20 mouse cellular contexts compared by ENCODE assay signal in the genomic region with DNA sequence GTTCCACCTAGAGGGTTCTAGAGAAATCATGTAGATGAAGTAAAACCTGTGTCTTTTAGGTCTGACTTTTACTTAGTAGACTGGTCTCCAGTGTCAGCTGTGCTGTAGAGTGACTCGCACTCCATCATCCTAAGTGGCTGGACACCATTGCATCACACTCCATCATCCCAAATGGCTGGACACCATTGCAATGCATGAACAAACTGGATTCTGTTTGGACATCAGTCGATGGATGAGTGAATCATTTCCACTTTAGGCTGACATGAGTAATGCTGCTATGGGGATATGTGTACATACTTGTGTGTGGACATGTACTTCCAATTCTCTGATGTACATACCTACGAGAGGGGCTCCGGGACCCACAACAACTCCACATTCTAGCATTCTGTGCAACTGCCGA.
DNase-seq lines count a peak whose midpoint lies in the region; ATAC-seq and TF ChIP-seq lines count a peak whose summit lies in the region.
"Had no signal": no experiment of that assay in that cellular context is flagged by ENCODE, and none has a peak within 500 bp of the region (broad histone marks: within the 10 kb centered on the region; RNA-seq: fewer than 3 reads in every experiment).

No protein-coding gene starts in this region.

- no peak for TF ChIP-seq POLR2A in limb, embryonic 14.5 days (IDR thresholded peaks at IDR 0.05; ENCODE audit: borderline replicate concordance, extremely low read depth, insufficient read depth, insufficient read length)

- H3K4me3 ChIP-seq in limb, embryonic 14.5 days (replicated peaks; ENCODE audit: low read length) = no peak overlapping the region
- no peak overlapping the region for H3K4me3 ChIP-seq in limb, embryonic 10.5 days
- peak overlapping the region; percentile 17 for H3K4me3 ChIP-seq in megakaryocyte, embryonic 14.5 days (replicated peaks)
- H3K4me3 ChIP-seq: embryonic facial prominence, embryonic 13.5 days; forebrain, embryonic 13.5 days; hindbrain, embryonic 13.5 days had no signal

- H3K27me3 ChIP-seq in limb, embryonic 14.5 days (ENCODE audit: control insufficient read depth, insufficient read depth, low read length) = no peaks in the 10 kb centered on the region
- no peaks in the 10 kb centered on the region for H3K27me3 ChIP-seq in limb, embryonic 10.5 days (ENCODE audit: low read depth, poor library complexity, severe bottlenecking)
- no peaks in the 10 kb centered on the region for H3K27me3 ChIP-seq in megakaryocyte, embryonic 14.5 days (replicated peaks)
- H3K27me3 ChIP-seq: CH12.LX; embryonic facial prominence, embryonic 13.5 days; forebrain, embryonic 13.5 days; hindbrain, embryonic 13.5 days had no signal

- H3K4me2 ChIP-seq in limb, embryonic 14.5 days (replicated peaks; ENCODE audit: low read depth, low read length, severe bottlenecking) = no peak overlapping the region
- H3K4me2 ChIP-seq: embryonic facial prominence, embryonic 13.5 days; forebrain, embryonic 13.5 days; hindbrain, embryonic 13.5 days had no signal

- WGBS in limb, embryonic 14.5 days = 83% methylated on average over 5 of the region's 5 CpGs
- 91% methylated on average over 5 of the region's 5 CpGs for WGBS in limb, embryonic 10.5 days

- H3K4me1 ChIP-seq in limb, embryonic 14.5 days (ENCODE audit: control insufficient read depth, insufficient read depth, low read length) = no peaks in the 10 kb centered on the region
- no peaks in the 10 kb centered on the region for H3K4me1 ChIP-seq in limb, embryonic 10.5 days
- no peaks in the 10 kb centered on the region for H3K4me1 ChIP-seq in megakaryocyte, embryonic 14.5 days
- H3K4me1 ChIP-seq: forebrain, embryonic 13.5 days; hindbrain, embryonic 13.5 days had no signal

- 0 out of 2 replicates have a peak, but pooled peaks cover 3% of the 10 kb centered on the region for H3K9me3 ChIP-seq in limb, embryonic 14.5 days (ENCODE audit: control insufficient read depth, low read length)
- H3K9me3 ChIP-seq in limb, embryonic 10.5 days (replicated peaks) = no peaks in the 10 kb centered on the region
- H3K9me3 ChIP-seq in megakaryocyte, embryonic 14.5 days = 0 out of 2 replicates have a peak, but pooled peaks cover 3% of the 10 kb centered on the region
- H3K9me3 ChIP-seq: embryonic facial prominence, embryonic 13.5 days; forebrain, embryonic 13.5 days had no signal

- H3K9ac ChIP-seq in limb, embryonic 14.5 days (ENCODE audit: low read depth, low read length, severe bottlenecking) = no peak overlapping the region
- H3K9ac ChIP-seq: embryonic facial prominence, embryonic 13.5 days; forebrain, embryonic 13.5 days; forebrain, postnatal 0 days; hindbrain, embryonic 13.5 days had no signal

- DNase-seq in limb, embryonic 14.5 days (ENCODE audit: low spot score) = no peak
- DNase-seq in limb, embryonic 10.5 days (ENCODE audit: low spot score) = no peak
- DNase-seq in NIH3T3 (ENCODE audit: low read depth) = peak; percentile 67
- DNase-seq in urinary bladder, postnatal 4 days (ENCODE audit: low spot score in 2 of 2) = no peak
- DNase-seq in gastrocnemius, postnatal 4 days (ENCODE audit: low spot score in 2 of 2) = no peak
- DNase-seq: adrenal gland, adult 8-10 months; cerebellum, adult 11 months; cerebellum, adult 8-10 months; cerebellum, postnatal 36 days; forebrain, postnatal 0 days; gastrocnemius, postnatal 14 days; heart, postnatal 10 days; heart, postnatal 4 days had no signal

- peak; percentile 62; the same call in 1 of the 2 replicates for ATAC-seq in limb, embryonic 14.5 days (ENCODE audit: low FRiP score, low read depth)
- no peak for ATAC-seq in megakaryocyte, adult 5-6 weeks (ENCODE audit: poor library complexity, severe bottlenecking)
- ATAC-seq: forebrain, embryonic 13.5 days; forebrain, postnatal 0 days; hindbrain, postnatal 0 days had no signal

- H3K27ac ChIP-seq in limb, embryonic 14.5 days (replicated peaks; ENCODE audit: low read depth, low read length) = no peak overlapping the region
- H3K27ac ChIP-seq in limb, embryonic 10.5 days = no peak overlapping the region
- H3K27ac ChIP-seq: embryonic facial prominence, embryonic 13.5 days; forebrain, embryonic 13.5 days; hindbrain, embryonic 13.5 days; hindbrain, postnatal 0 days had no signal

- H3K36me3 ChIP-seq in limb, embryonic 14.5 days (ENCODE audit: control insufficient read depth, insufficient read depth, low read length) = no peaks in the 10 kb centered on the region
- no peaks in the 10 kb centered on the region for H3K36me3 ChIP-seq in limb, embryonic 10.5 days
- no peaks in the 10 kb centered on the region for H3K36me3 ChIP-seq in megakaryocyte, embryonic 14.5 days (replicated peaks; ENCODE audit: low read length)
- H3K36me3 ChIP-seq: hindbrain, embryonic 13.5 days had no signal
